Mouse (Mus musculus): ENCODE data around the gene Tm6sf2.
"Not testable (repeated sequence)": the region's sequence is repeated elsewhere in the genome, so short reads cannot be mapped to it uniquely, and the experiment has no call there.

- TF ChIP-seq CTCF (IDR thresholded peaks at IDR 0.05; ENCODE audit: extremely low read depth, insufficient read length, insufficient replicate concordance, low read depth, low read length); POLR2A (IDR thresholded peaks at IDR 0.05; ENCODE audit: low read depth, low read length): not testable (repeated sequence)
Measured at GRCm38 (mm10) chr8:70050434-70050833, 22.3 kb upstream of the Tm6sf2 start.
